Mouse (Mus musculus) hindbrain, embryonic 15.5 days (tissue): ENCODE results near the gene Rbl1. TPM values are rescaled to one million over a fixed set of nuclear protein-coding genes. Genes with fewer than 3 reads are reported as not detected.

Experiments
- ATAC-seq: fragments of 200-750 bp; cut with Nextera tagmentation; 2 replicates; pipeline ENCODE4 v1.8.0; 2017; ENCODE audit warnings: low read depth, moderate number of reproducible peaks, moderate TSS enrichment; ENCODE audit not compliant: low FRiP score
- H3K27ac ChIP-seq: fragments of 300-500 bp; sonication (generic); replicated peaks from 2 replicates; pipeline ENCODE4 v1.5.1; 2015; ENCODE audit warnings: mild to moderate bottlenecking, inconsistent platforms
- H3K27me3 ChIP-seq: fragments of 300-500 bp; sonication (generic); 2 replicates; pipeline ENCODE4 v1.6.1; 2015; ENCODE audit warnings: control low read depth, inconsistent platforms
- H3K36me3 ChIP-seq: fragments of 300-500 bp; sonication (generic); 2 replicates; pipeline ENCODE4 v1.6.1; 2015; ENCODE audit warnings: control low read depth, inconsistent platforms
- H3K4me1 ChIP-seq: fragments of 300-500 bp; sonication (generic); replicated peaks from 2 replicates; pipeline ENCODE4 v1.6.1; 2015; ENCODE audit warnings: control low read depth, inconsistent platforms
- H3K4me2 ChIP-seq: fragments of 300-500 bp; sonication (generic); 2 replicates; pipeline ENCODE4 v1.6.1; 2015; ENCODE audit warnings: moderate library complexity, mild to moderate bottlenecking, inconsistent platforms
- H3K4me3 ChIP-seq: fragments of 300-500 bp; sonication (generic); 2 replicates; pipeline ENCODE4 v1.5.1; 2015; ENCODE audit warnings: mild to moderate bottlenecking, inconsistent platforms
- H3K9ac ChIP-seq: fragments of 300-500 bp; sonication (generic); 2 replicates; pipeline ENCODE4 v1.6.1; 2015; ENCODE audit warnings: inconsistent platforms
- H3K9me3 ChIP-seq: fragments of 300-500 bp; sonication (generic); 2 replicates; pipeline ENCODE4 v1.6.1; 2016; ENCODE audit warnings: control low read depth, inconsistent platforms
- WGBS: fragments of 180-500 bp; shearing (Covaris S2); methylation state at CpG from one replicate; pipeline ENCODE4 v1.1.7; 2015; 5-methylcytosine and 5-hydroxymethylcytosine counted together
- polyA plus RNA-seq: library from polyadenylated mRNA; unstranded; fragments of >200 nt; fragmentation: Nextera tagmentation; extraction: Ambion mirVana; gene quantifications from 2 replicates; pipeline ENCODE4 v1.2.1, GENCODE M21; 2015

Gene Rbl1
- polyA plus RNA-seq, 1 experiment from 2014 or later: 6.3 TPM

- Histone ChIP-seq H3K9me3 (no peaks in the 10 kb centered on the region), H3K9ac (no peak overlapping the region), H3K27me3 (no peaks in the 10 kb centered on the region), H3K36me3 (peaks cover 14% of the 10 kb centered on the region), H3K4me3 (no peak overlapping the region), H3K27ac (no peak overlapping the region), H3K4me1 (no peaks in the 10 kb centered on the region), H3K4me2 (no peak overlapping the region)
- no peak for ATAC-seq
- 89% methylated on average over 12 of the region's 12 CpGs for WGBS
Measured at GRCm38 (mm10) chr2:157100319-157100605, 104.1 kb downstream of the Rbl1 start.

- Histone ChIP-seq H3K36me3 (peaks cover 14% of the 10 kb centered on the region), H3K4me1 (no peaks in the 10 kb centered on the region), H3K4me3 (no peak overlapping the region), H3K4me2 (no peak overlapping the region), H3K27ac (no peak overlapping the region), H3K27me3 (no peaks in the 10 kb centered on the region), H3K9ac (no peak overlapping the region), H3K9me3 (no peaks in the 10 kb centered on the region)
- WGBS: 88% methylated on average over 12 of the region's 12 CpGs
- ATAC-seq: no peak
Measured at GRCm38 (mm10) chr2:157099532-157100318, 104.6 kb downstream of the Rbl1 start.

Other genes with a start within 250 kb of the Rbl1 start
- 135 and 141 TPM in 2 replicates for gene Ndrg3, start 212.5 kb downstream of the Rbl1 start, polyA plus RNA-seq
- 11.0 and 13.2 TPM in 2 replicates for gene Dsn1, start 197.4 kb downstream of the Rbl1 start, polyA plus RNA-seq
- 5.2 and 6.3 TPM in 2 replicates for gene Soga1, start 125.3 kb downstream of the Rbl1 start, polyA plus RNA-seq
- gene Tldc2, start 117.5 kb downstream of the Rbl1 start, polyA plus RNA-seq: not detected in 2 replicates
- gene Samhd1, start 69.3 kb downstream of the Rbl1 start, polyA plus RNA-seq: 9.7 and 12.3 TPM in 2 replicates
- gene Rpn2, start 74.5 kb upstream of the Rbl1 start, polyA plus RNA-seq: 222 and 223 TPM in 2 replicates
- gene Mroh8, start 75.0 kb upstream of the Rbl1 start, polyA plus RNA-seq: 0.36 and 0.75 TPM in 2 replicates
- gene Ghrh, start 143.0 kb upstream of the Rbl1 start, polyA plus RNA-seq: 1.2 and 1.3 TPM in 2 replicates
- 102 and 114 TPM in 2 replicates for gene Manbal, start 163.1 kb upstream of the Rbl1 start, polyA plus RNA-seq
- 34.4 and 38.4 TPM in 2 replicates for gene Src, start 213.9 kb upstream of the Rbl1 start, polyA plus RNA-seq